Mouse (Mus musculus): Measurements from ENCODE around the gene Alg13.

The Alg13 gene

GRCm38 (mm10) chrX:144317548-144318163, at the start of gene Alg13:
Gene Alg13, plus strand, starts transcription at chrX:144317804.
- DNase-seq: peak; percentile 83 to 90

GRCm38 (mm10) chrX:144268606-144269005, 49.0 kb upstream of the Alg13 start:
- no peak for DNase-seq

GRCm38 (mm10) chrX:144301476-144301875, 16.1 kb upstream of the Alg13 start:
- DNase-seq: peak in 1 of 2 experiments; percentile 13

- DNase-seq: no peak
These were observed 11.9 kb upstream of the Alg13 start for GRCm38 (mm10) chrX:144305659-144306058.

- DNase-seq: no peak
These were observed 3.6 kb upstream of the Alg13 start for GRCm38 (mm10) chrX:144314041-144314440.

- DNase-seq: no peak
These were observed 2.6 kb upstream of the Alg13 start for GRCm38 (mm10) chrX:144315028-144315427.

- DNase-seq: peak; percentile 2 to 38
These were observed 1.6 kb upstream of the Alg13 start for GRCm38 (mm10) chrX:144316004-144316403.

- DNase-seq: peak; percentile 13 to 36
These were observed 768 bp downstream of the Alg13 start for GRCm38 (mm10) chrX:144318164-144318979.

GRCm38 (mm10) chrX:144319366-144319765, 1.8 kb downstream of the Alg13 start:
- DNase-seq: no peak

- no peak for DNase-seq
These were observed 7.8 kb downstream of the Alg13 start for GRCm38 (mm10) chrX:144325375-144325774.

GRCm38 (mm10) chrX:144335332-144336015, 17.9 kb downstream of the Alg13 start:
- no peak for DNase-seq

GRCm38 (mm10) chrX:144337938-144338337, 20.3 kb downstream of the Alg13 start:
- no peak for DNase-seq

- no peak for DNase-seq
These were observed 20.8 kb downstream of the Alg13 start for GRCm38 (mm10) chrX:144338355-144338754.

- no peak for DNase-seq
These were observed 56.6 kb downstream of the Alg13 start for GRCm38 (mm10) chrX:144374196-144374595.

GRCm38 (mm10) chrX:144403526-144403925, 85.9 kb downstream of the Alg13 start:
- DNase-seq: peak; percentile 7 to 51

- peak in 1 of 2 experiments; percentile 1 for DNase-seq
These were observed 90.4 kb downstream of the Alg13 start for GRCm38 (mm10) chrX:144408036-144408435.

- DNase-seq: no peak
These were observed 102.7 kb downstream of the Alg13 start for GRCm38 (mm10) chrX:144420259-144420658.

GRCm38 (mm10) chrX:144421091-144421490, 103.5 kb downstream of the Alg13 start:
- no peak for DNase-seq

GRCm38 (mm10) chrX:144423848-144424247, 106.2 kb downstream of the Alg13 start:
- no peak for DNase-seq

All from kidney, postnatal 36 days (tissue).